Mouse (Mus musculus) urinary bladder, postnatal 14 days (tissue): ENCODE measurements around the gene Tex38.
A peak's percentile ranks its signal among the peaks of the same experiment; 100 is the strongest.

Experiments used
- DNase-seq: peaks from one replicate; pipeline ENCODE4 v3.0.0; 2021; ENCODE audit warnings: low spot score

Tex38 gene

DNA sequence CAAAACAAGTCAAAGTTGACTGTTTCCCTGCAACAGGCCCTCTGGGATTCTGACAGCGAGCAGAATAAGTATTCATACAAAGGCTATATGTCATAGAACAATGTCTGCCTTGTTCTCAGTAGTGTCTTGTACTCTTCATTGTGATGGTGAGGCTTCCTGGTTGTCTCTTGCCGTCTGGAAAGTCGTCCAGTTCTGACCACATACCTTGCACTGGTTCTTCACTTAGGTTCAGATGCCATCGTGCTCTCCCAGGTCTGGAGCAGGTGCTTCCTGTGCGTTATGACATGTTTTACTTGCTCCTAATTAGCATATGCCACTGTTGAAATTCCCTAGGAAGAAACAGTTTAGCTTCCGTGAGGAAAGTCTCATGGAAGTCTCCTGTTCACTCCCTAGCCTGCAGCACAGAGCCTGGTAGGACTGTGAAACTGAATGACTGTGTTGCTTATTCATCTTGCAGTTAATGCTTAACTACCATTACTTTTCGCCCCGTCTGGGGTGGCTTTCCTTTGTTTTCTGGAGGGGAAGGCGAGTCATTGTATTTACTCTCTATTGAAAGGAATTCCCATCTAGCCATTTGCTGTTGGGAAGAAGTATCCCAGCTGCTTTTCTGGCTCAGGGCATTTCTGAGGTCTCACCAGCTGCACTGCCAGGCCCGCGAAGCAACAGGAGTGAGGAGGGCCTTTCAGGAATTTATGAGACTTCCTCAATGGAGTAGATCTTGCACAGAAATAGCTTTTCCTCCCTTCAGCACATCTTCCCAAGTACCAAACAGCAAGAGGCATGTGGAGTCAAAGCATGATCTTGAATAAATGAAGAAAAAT is 13.0 kb downstream of the Tex38 start:
- DNase-seq: no peak

DNA sequence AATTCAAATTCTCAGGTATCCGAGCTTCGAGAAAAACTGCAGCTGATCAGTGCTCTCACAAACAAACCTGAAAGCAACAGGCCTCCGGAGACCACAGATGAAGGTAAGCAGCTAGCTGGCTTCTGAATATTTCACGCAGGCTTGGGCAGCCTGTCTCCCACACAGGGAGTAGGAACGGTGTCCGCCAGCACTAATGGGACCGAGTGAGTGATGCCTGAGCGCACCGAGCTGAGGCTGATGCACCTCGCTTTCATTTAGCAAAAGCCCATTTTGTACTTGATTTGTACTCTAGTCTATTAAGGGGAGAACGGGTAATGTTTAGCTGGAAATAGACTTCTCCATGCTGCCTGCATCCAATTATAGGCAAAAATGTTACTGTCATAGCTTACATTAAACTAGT is 16.2 kb downstream of the Tex38 start:
- no peak for DNase-seq

DNA sequence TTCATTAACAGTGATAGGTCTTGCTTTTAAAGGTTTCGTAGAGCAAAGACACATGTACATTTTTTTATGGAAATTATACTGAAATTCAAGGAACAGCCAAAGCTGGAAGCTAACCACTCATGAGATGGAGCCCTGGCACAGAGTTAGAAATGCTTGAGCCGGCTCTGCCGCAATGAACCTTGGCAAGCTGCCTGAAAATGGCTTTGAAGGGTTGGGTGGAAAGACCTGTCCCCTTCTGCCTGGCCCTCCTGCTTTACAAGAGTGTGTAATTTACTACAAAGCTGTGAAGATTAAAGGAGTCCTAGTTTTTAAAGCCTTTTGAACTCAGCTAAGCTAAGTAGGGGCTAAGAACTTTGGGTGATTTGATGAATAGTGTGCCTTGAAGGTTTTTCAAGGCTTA is 19.6 kb downstream of the Tex38 start:
- peak; percentile 34 for DNase-seq

DNA sequence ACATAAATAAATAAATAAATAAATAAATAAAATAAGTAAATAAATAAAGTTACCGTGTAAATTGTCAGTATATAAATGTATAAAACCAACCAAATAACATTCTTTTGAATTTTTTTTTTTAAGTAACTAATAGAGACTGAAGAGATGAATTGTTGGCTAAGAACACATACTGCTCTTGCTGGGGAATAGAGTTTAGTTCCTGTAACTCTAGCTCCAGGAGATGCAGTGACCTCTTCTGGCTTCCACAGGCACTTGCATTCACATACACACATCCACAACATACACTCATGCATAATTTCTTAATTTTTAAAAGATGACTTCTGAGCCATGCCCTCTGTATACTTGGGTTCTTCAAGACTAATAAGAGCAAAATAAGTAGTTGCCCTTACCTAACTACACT is 26.0 kb downstream of the Tex38 start:
- no peak for DNase-seq

DNA sequence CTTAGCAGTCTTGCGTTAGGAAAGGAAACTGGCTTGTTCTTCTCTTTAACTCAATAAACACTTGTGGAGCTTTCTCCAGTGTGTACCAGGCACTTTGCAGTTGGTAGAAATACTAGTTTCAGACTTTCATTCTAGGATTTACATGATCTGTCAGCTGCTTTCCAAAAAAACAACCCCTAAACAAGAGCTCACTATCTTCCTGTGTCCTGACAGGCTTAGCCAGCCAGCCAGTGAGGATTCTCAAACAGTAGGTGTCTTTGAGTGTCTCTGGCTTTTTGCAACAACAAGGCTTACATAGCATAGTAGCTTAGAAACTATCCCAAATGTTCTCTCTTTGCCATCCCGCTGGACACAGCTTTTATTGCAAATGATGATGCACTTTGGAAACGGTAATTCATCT is 26.7 kb downstream of the Tex38 start:
- DNase-seq: no peak

DNA sequence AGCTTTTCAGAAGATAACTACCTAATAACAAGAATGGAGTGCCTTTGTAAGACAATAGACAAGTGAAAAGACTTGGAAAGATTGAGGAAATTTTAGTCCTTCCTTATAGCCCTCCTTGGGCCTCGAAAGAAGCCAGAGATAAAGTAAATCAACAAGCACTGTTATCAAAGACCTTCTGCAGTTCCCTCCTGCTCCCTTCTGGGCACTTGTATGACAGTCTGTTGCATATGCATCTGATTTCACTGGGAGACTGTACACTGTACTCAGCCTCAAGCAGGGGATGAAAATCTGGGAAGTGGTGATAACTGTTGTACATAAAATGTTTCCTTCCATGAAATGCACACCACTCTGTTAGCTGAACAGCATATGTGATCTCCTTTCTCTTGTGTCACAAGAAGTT is 31.5 kb downstream of the Tex38 start:
- no peak for DNase-seq

DNA sequence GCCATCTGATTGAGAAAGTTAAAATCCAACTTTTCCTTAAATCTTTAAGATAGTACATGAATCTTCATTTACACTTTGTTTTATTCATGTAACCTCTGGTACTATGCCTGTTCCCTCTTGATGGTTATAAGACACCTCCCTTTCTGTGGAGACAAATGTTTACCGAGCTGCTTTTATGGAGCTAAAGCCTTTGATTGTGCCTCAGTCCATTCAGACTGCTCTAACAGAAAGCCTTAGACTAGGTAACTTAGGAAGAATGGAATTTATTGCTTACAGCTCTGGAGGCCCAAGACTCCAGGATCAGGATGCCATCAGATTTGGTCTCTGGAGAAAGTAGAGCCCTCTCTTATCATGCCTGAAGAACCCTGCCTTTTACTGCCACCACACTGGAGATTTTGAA is 32.6 kb downstream of the Tex38 start:
- DNase-seq: no peak

DNA sequence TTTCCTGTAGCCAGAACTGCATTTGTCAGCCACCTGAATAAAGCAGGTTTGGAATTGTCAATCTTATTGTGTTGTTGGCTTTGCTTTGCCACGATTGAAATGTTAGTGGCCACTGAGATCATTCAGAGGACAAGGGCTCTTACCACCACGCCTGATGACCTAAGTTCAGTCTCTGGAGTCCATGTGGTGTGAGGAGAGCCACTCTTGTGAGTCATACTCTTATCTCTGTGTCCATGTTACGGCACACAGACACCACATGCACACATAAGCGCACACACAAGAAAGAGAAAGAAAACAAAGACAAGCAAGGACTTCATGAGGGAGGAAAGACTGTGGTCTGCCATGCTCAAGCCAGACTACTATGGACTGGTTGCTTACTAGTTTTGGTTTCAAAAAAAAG is 37.7 kb downstream of the Tex38 start:
- no peak for DNase-seq

DNA sequence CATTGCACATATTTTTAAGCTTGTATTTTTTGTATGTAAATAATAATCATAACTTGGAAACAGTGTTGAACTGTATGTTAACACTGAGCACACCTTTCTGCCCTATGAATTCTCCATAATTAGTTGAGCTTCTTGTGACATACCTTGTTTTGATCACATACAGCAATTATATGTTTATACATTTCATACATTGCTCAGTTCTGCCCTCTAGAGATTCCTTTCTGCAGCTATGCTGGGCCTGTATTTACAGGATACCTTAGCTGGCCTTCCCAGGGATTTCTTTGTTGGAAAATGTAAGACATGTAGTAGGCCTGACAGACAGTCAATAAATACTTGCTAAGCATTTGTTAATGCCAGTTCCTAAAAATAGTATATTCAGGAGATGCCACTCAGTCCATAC is 38.2 kb downstream of the Tex38 start:
- DNase-seq: no peak

DNA sequence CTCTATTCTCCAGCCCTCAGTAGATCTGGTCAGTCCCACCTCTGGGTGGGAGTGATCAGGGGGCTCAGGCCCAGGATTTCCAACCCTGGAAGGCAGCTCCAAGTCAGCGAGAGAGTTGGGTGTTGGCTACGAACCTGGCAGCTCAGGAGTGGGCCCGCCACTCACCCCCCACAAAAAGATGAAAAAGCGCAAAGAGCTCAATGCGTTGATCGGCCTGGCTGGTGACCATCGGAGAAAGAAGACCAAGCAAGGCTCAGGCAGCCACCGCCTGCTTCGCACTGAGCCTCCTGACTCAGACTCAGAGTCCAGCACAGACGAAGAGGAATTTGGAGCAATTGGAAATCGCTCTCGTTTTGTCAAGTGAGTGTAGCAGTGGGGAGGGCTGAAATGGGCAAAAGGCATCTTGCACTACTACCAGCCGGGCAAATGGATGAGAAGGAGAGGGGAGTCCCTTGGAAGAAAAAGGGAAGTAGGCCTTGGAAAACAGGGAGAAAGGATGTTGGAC is 42.3 kb downstream of the Tex38 start:
- DNase-seq: no peak

DNA sequence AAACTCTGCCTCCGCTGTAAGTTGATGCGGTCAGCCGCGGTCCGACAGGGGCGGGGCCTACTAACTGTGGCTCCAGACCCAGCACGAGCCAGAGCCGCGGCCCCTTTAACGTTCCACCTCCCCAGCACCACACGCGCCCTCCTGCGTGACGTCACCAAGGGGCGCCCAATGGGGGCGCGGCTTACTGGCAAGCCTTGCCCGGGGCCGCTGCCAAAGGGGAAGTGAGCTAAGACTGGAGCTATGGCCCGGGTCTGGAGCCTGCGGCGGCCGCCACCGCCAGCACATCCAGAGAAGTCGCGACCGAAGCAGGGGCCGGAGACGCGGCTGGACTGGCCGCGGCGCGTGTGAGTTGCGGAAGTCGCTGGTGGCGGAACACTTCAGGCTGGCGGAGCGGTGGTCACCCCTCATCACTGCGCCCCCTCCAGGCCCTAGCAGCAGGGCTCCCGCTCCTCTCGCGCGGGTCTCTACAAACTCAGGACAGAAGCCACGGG is 43.2 kb downstream of the Tex38 start, which contains the start of gene Efcab14:
Efcab14 (plus strand) TSS at position 194 of the 491 bp plus-strand sequence.
- peak; percentile 99 for DNase-seq

DNA sequence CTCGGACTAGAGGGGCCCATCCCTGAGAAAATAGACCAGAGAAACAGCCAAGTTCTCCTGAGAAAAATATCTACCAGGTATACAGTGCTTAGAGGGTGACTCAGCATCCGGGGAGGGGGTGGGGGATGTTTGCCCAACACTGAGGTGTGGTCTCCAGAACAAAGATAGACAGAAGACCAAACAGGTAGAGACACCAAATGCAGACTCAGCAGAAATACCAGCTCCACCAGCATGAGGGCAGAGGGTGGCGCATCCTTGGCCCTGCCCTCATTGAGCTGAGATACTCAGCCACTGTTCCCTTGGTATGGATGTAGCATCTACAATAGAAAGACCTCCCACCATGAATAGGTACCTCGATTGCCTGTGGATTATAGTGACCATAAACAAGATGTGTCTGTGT is 46.0 kb downstream of the Tex38 start:
- no peak for DNase-seq

DNA sequence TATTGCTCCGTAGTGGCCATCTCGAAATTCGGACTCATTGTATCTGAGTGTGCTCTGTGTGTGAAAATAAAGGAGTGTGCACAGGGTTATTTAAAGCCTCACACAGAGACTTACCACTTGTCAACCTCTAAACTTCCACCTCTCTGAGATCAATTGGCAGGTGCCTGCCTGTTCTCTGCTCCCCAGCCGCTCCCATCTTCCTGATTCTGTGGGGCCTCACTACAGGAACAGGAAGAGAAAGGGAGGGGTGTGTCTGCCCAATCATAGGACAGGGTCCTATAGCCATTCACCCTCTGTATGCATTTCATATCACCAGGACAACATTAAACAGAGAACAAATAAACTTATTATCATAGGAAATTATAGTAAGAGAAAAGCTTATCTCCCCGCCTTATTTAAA is 47.1 kb downstream of the Tex38 start:
- no peak for DNase-seq

DNA sequence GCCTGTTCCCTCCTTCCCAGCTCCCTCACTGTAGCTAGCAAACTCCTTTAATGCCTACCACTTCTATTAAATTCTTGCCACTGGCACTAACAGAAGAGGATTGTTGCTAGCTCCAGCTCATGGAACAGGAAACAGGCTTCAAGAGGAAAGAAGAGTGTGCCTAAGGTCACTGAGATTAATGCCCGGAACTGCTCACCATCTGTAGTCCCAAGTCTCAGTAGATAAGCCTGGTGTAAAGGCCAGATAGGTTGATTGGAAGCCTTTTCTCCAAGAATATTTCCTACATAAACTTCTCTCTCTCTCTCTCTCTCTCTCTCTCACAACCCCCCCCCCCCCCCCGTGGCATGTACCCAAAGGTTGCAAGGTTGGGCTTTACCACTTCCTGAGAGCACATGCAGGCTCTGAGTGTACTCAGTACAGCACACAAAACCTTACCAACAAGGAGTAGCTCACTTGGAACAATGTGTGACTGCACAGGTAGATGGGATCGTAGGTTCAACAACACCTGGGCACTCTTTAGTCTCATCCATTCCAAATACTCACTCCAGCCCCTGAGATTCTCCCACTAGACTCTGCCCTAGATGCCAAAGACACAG is 48.5 kb downstream of the Tex38 start:
- DNase-seq: no peak

DNA sequence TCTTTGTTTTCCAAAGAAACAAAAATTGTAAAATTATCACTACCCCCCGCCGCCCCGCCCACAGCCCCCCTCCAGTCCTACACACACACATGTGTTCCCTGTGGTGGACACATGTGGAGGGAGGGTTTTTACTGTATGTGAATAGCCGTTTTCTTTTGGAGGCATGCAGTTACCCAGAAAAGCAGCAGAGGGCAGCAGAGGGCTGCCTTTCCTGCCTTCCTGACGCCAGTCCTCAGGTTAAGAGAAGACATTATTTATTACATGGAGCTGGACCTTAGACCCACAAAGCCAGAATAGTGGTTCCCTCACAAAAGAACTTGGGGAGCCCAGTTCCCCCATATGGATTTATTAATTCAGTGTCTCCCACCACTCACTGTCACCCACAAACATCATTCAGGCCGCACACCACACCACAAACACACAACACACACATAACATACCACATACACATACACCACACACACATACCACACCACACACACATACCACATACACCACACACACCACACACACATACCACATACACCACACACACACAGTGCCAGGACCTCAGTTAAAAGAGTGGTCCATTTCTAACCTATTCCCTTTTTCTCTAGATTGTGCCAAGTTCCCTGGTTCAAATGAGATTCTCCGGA is 49.1 kb downstream of the Tex38 start:
- peak; percentile 67 for DNase-seq
